Mouse (Mus musculus) heart, adult 8-10 months (tissue): ENCODE measurements at regions not wholly inside any gene's neighbourhood (a gene's known extent, or its start where the extent isn't known, plus 50 kb on each side); places are given as distances from the start of the nearest gene placed in this dataset.

Experiments
- DNase-seq: peaks from one replicate; pipeline ENCODE4 v3.0.0; 2022; ENCODE audit warnings: low spot score

DNA sequence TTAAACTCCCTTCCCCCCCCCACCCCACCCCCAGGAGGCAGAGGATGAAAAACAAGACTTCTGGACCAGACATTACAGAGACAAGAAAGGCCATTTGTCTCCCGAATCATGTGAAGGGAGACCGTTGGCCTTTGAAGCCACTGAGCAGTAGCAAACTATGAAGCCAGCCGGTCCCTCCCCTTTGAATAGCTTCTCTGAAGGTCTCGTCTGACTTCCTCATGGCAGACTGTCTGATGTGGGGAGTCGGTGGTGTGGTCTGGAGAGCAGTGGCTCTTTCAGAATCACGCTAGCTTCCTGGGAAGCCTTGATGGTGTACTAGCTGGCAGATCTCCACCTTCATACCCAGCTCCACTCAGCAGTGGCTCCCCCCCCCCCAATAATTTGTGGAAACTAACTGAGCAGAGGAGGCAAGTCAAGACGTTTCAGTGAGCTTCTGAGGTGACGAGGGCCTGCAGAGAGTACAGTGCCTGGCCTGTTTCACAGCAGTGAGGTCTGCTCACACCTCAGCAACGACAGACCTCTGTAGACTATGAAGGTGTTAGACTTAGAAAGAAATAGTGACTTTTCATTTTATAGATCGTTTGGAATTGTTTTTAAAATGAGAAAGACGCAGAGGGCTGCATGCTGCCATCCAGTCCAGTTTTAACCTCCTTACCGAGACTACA is 116.9 kb upstream of the Rnaseh2b start:
- DNase-seq: no peak

DNA sequence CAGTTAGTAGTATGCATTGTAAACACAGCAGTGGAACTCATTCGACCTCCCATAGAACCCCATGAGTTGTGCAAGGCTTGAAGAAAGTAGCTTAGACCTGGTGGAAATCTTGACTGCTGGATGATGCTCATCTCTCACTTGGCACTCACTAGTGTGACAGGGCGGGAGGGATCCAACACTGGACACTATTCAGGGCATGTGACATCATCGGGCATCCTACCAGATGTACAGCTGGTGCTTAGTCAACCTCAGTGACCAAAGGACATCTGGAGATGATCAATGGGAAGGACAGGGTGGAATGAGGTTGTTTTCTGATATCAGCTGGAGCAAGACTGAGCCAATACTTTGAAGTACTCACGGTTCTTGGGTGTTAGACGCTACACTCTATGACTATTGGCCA is 114.9 kb upstream of the Rnaseh2b start:
- peak; percentile 64 for DNase-seq

DNA sequence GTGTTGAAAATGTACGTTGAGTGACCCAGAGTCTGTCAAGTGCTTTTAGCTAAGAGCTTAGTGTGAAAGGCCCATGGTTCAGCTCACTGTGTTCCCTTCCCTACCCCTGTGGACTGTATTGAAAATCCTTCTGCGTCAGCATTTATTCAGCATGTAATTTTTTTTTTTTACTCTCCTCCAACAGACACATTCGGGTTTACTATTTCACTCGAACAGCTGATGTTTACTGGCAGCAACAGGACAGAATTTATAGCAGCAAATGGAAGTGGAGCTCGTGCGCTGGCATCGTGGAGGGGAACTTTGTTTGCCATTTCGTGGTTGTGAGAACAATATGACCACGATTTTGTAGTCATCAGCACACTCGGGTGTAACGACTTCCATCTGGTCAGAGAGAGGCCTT is 105.0 kb upstream of the Rnaseh2b start:
- no peak for DNase-seq

GRCm38 (mm10) chr14:62188147-62188885 is 104.1 kb upstream of the Rnaseh2b start:
- DNase-seq: no peak

DNA sequence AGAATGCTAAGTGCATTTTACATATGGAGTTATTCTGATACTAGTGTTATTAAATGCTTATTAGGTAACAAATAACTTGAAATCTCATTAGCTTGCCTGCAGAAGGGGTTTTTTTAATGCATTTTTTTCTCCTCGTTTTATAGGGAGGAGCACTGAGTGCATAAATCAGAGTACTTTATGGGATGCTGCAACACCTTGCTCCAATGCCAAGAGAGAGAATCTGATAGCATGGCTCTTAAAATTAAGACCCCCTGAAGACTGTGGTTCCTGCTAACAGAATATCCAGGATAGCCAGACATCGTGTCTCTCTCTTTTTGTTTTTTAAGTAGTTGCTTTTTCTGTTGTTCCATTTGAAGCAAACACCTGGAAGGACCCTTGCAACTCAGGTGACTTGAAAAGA is 100.8 kb upstream of the Rnaseh2b start:
- no peak for DNase-seq

DNA sequence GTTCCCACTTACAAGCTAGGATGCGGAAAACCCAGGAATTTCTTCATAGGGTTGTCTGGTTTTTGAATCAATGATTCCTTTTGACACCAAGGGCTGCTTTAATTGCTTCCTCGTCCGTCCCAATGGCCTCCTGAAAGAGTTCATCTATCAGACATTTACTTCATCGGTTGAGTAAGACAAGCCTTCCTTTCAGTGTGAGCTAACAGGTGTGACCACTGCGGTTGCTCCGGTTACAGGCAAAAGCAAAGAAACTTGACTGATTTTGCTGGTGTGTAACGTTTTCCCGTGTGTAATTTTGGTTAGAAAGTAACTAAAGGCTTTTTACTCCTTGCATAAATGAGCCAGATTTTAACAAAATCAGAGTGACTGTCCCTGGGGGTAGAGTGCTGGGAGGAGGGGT is 99.6 kb upstream of the Rnaseh2b start:
- DNase-seq: no peak

DNA sequence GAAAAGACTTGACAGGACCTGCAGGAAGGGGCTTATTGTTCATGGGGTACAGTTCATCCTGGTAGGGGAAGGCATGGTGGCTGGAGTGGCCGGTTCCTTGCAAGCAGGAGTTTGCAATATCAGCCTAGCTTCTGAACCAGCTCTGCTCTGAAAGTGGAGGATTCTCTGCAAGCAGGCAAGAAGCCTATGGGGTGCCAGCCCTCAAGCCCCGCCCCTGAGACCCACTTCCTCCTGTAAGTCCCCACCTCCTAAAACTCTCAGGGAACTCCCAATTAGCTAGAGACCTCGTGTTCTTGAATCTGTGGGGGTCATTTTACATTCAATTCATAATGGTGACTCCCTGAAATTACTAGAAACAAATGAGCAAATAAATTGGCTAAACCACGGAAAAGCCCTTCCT is 99.0 kb upstream of the Rnaseh2b start:
- DNase-seq: no peak

DNA sequence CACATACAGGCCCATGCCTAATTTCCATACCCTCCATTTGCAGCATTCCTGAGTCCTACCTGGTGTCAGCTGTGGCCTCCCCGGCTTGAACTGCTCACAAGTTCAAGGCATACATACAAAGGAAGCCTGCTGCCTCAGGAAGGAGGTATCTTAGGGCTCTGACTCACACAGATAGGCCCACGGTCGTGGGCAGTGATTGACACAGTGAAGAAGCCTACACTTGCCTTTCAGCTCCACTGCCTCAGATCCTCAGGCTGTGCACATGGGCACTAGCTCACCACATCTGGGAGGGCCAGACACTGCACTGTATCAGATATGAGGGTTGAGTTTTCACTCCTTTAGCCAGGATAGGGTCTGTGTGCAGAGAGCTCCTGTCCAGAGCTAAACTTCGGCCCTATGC is 95.6 kb upstream of the Rnaseh2b start:
- no peak for DNase-seq

DNA sequence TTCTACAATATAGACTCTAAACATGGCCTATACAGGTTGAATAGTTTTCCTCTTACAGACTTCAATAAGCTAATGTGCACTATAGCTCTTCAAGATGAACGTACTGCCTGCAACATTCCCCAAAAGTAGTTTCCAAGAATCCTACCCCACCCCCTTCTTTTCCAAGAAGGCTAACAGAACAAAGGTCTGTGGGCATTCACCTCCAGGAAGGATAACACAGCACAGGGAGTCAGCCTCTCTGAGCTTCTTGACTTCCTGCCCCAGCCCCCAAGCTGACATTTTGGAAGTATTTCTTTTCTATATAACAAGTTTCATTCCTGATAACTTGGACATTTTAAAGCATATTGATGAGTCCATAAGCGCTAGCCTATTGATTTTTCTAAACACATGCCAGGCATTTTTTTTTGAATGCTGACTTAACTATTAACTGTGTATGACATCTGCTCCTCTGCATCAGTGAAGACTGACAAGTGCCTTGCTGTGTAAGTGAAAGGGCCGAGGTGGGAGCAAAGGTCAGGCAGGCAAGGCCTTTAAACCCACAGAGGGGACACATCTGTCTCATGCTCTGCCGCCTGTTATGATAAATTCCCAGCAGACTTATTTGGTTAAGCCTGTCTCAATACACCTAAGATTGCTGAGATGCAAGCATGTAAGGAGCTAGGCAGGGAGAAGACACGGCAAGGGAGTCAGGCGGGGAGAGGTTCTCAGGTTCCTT is 93.8 kb upstream of the Rnaseh2b start:
- no peak for DNase-seq

DNA sequence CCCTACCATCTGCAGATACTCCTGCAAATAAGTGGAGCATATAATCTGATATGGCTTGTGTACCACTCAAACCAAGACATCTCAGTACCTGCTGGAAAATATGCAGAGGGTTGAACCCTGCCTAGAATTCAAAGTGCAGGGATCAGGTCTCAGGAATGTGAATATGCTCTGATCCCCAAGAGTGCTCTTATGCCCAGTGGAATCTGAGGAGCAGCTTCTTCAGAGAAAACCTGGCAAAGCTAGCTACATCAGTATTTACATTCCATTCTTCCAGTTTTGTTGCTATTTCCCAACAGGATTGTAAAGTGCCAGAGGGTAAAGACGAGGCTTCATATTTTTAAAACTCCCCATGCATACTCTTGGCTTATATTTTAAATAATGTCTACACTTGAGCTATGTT is 77.3 kb upstream of the Rnaseh2b start:
- no peak for DNase-seq

DNA sequence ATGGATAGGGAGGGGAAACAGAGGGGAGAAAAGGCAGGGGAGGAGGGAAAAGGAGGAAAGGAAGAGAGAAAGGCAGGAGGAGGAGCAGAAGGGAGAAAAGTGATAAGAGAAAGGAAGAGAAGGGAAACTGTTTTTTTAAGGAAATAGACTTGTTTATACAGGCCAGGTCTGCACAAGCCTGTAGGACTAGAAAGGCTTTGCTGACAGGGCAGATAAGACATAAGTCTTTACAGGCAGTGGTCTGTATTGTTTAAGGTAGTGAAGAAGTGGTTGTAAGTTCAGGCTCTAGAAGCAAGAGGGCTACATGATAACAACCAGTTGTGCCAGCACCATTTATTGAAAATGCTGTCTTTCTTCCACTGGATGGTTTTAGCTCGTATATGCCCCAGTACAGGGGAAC is 75.4 kb upstream of the Rnaseh2b start:
- DNase-seq: no peak

DNA sequence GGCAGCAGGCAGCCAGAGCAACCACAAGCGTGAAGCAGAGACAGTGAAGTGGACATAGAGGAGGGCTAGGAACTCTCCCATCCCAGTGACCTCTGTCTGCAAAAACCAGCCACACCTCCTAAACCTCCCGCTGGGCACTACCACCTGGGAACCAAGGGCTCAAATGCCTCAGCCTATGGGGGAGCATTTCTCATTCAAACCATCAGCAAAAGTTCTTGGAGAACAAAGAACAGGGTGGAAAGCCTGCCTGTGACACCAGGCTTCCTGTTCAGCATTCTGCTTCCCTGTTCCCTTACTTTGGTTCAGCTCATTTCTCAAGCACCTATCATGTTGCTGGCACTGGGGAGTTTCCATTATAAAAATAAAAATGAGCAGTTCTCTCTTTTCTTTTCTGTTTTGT is 74.4 kb upstream of the Rnaseh2b start:
- DNase-seq: no peak

GRCm38 (mm10) chr14:62218716-62219115 is 73.7 kb upstream of the Rnaseh2b start:
- DNase-seq: no peak

- no peak for DNase-seq
These were observed 71.6 kb upstream of the Rnaseh2b start for GRCm38 (mm10) chr14:62220770-62221169.
